Mouse (Mus musculus) hindbrain, embryonic 14.5 days (tissue): ENCODE data around the gene Tmem86b. TPM values are rescaled to one million over a fixed set of nuclear protein-coding genes. Genes with fewer than 3 reads are reported as not detected.
A peak's percentile ranks its signal among the peaks of the same experiment; 100 is the strongest.

Experiments used
- ATAC-seq: fragments of 200-750 bp; cut with Nextera tagmentation; 2 replicates; pipeline ENCODE4 v1.8.0; 2017; ENCODE audit warnings: moderate number of reproducible peaks, mild to moderate bottlenecking, moderate TSS enrichment, moderate library complexity; ENCODE audit not compliant: low FRiP score
- DNase-seq: peaks from one replicate; pipeline ENCODE4 v3.0.0-alpha.2; 2015; ENCODE audit warnings: low spot score
- H3K27ac ChIP-seq: fragments of 300-500 bp; sonication (generic); 2 replicates; pipeline ENCODE4 v1.5.1; 2014; ENCODE audit warnings: mild to moderate bottlenecking, moderate library complexity
- H3K27me3 ChIP-seq: fragments of 300-500 bp; sonication (generic); 2 replicates; pipeline ENCODE4 v1.6.1; 2014; ENCODE audit warnings: mild to moderate bottlenecking, low read length, mixed read lengths; ENCODE audit not compliant: control insufficient read depth, insufficient read depth
- H3K36me3 ChIP-seq: fragments of 300-500 bp; sonication (generic); replicated peaks from 2 replicates; pipeline ENCODE4 v1.6.1; 2014; ENCODE audit not compliant: control insufficient read depth, insufficient read depth
- H3K4me1 ChIP-seq: fragments of 300-500 bp; sonication (generic); replicated peaks from 2 replicates; pipeline ENCODE4 v1.6.1; 2014; ENCODE audit warnings: antibody characterized with exemption, low read length, mixed read lengths; ENCODE audit not compliant: control insufficient read depth, insufficient read depth
- H3K4me2 ChIP-seq: fragments of 300-500 bp; sonication (generic); replicated peaks from 2 replicates; pipeline ENCODE4 v1.6.1; 2014; ENCODE audit warnings: mild to moderate bottlenecking, moderate library complexity
- H3K4me3 ChIP-seq: fragments of 300-500 bp; sonication (generic); replicated peaks from 2 replicates; pipeline ENCODE4 v1.5.1; 2014; ENCODE audit warnings: mild to moderate bottlenecking, low read length
- H3K9ac ChIP-seq: fragments of 300-500 bp; sonication (generic); 2 replicates; pipeline ENCODE4 v1.6.1; 2014
- H3K9me3 ChIP-seq: fragments of 300-500 bp; sonication (generic); 2 replicates; pipeline ENCODE4 v1.6.1; 2016; ENCODE audit warnings: low read length; ENCODE audit not compliant: control insufficient read depth
- WGBS: fragments of 180-500 bp; shearing (Covaris S2); extraction: QIAGEN DNeasy Blood & Tissue Kit; methylation state at CpG from one replicate; pipeline ENCODE4 v1.1.7; 2014; 5-methylcytosine and 5-hydroxymethylcytosine counted together
- polyA plus RNA-seq: library from polyadenylated mRNA; unstranded; fragments of >200 nt; fragmentation: Nextera tagmentation; extraction: Ambion mirVana; gene quantifications from 2 replicates; pipeline ENCODE4 v1.2.1, GENCODE M21; 2014

Gene Tmem86b
- 2.0 and 2.7 TPM in 2 replicates for polyA plus RNA-seq

- ATAC-seq (no peak), DNase-seq (no peak)
- peaks cover 75% of the 10 kb centered on the region for H3K36me3 ChIP-seq
- H3K9ac ChIP-seq: no peak within 1 kb of the TSS
- no peak within 1 kb of the TSS for H3K27ac ChIP-seq
- H3K4me2 ChIP-seq: no peak within 1 kb of the TSS
- H3K27me3 ChIP-seq: no peaks in the 10 kb centered on the region
- WGBS: 90% methylated on average over 4 of the region's 4 CpGs
- H3K4me1 ChIP-seq: no peaks in the 10 kb centered on the region
- no peaks in the 10 kb centered on the region for H3K9me3 ChIP-seq
- no peak within 1 kb of the TSS for H3K4me3 ChIP-seq
Measured at GRCm38 (mm10) chr7:4631031-4631430, at the start of gene Tmem86b. Gene Tmem86b (minus strand): TSS chr7:4631422.

DNA sequence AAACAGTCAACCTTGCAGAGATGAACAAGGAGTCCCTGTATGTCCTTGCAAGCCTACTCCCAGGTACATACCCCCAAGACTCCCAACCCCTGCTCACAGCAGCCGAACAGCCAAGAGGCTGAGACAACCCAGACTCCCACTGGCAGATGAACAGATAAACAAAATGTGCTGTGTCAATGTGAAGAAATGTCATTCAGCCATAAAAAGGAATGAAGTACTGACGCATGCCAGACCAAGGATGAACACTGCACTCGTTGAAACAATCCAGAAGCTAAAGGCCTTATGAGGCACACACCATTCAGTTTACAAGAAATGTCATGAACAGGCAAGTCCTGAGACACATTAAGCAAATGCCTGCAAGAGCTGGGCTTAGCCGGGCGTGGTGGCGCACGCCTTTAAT is 44.0 kb upstream of the Tmem86b start:
- Histone ChIP-seq H3K27ac (no peak overlapping the region), H3K4me1 (no peaks in the 10 kb centered on the region), H3K9me3 (no peaks in the 10 kb centered on the region), H3K36me3 (peaks cover 70% of the 10 kb centered on the region), H3K4me3 (no peak overlapping the region), H3K4me2 (no peak overlapping the region), H3K9ac (no peak overlapping the region), H3K27me3 (no peaks in the 10 kb centered on the region)
- ATAC-seq: no peak
- WGBS: 95% methylated on average over 7 of the region's 7 CpGs
- no peak for DNase-seq

GRCm38 (mm10) chr7:4674114-4674731 is 43.0 kb upstream of the Tmem86b start:
- H3K4me3 ChIP-seq: no peak overlapping the region
- H3K27me3 ChIP-seq: no peaks in the 10 kb centered on the region
- 92% methylated on average over 12 of the region's 12 CpGs for WGBS
- H3K36me3 ChIP-seq: peaks cover 69% of the 10 kb centered on the region
- no peaks in the 10 kb centered on the region for H3K9me3 ChIP-seq
- no peak for ATAC-seq
- no peak for DNase-seq
- H3K4me1 ChIP-seq: no peaks in the 10 kb centered on the region
- H3K9ac ChIP-seq: no peak overlapping the region
- no peak overlapping the region for H3K4me2 ChIP-seq
- H3K27ac ChIP-seq: no peak overlapping the region

DNA sequence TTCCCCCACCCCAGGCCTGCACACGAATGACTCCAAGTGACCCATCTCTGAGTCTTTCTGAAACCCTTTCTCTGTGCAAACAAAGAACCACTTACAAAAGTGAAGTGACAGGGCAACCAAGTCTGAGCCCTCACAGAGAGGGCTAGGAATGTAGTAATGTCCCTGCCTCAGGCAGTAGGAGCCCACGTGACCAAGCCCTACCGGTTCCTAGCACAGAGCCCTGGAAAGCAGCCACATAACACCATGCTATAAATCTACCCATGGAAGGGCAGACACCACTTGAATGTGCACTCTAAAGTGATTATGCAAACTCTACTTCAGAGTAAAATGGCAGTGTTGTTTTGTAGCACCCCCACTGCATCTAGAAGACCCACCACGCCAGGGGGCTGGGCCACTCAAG is 40.7 kb upstream of the Tmem86b start:
- Histone ChIP-seq H3K36me3 (peaks cover 66% of the 10 kb centered on the region), H3K9me3 (no peaks in the 10 kb centered on the region), H3K27ac (no peak overlapping the region)

DNA sequence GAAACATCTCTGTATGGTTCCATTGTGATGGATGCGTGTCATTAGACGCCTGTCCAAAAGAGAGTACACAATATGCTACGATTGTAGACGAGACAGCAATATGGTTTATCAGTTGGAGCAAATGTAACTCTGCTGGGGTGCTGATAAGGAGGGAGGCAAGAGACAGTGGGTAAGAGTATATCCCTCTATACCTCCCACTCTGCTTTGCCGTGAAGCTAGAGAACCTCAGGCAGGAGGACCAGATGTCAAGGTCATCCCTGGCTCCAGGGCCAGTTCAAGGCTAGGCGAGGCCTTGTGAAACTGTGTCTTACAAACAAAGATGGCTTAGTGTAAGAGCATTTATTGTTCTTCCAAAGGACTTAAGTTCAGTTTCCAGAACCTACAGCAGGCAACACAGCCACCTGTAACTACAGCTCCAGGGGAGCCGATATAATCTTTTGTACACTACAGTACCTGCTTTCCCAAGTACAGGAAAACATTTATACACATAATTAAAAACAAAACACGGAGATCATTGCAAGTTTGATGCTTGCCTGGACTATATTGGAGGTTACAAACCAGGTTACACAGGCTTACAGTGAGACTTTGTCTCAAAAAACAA is 39.5 kb upstream of the Tmem86b start:
- 0 out of 2 replicates have a peak, but pooled peaks cover 3% of the 10 kb centered on the region for H3K9me3 ChIP-seq
- H3K4me3 ChIP-seq: no peak overlapping the region
- peaks cover 67% of the 10 kb centered on the region for H3K36me3 ChIP-seq
- H3K27me3 ChIP-seq: no peaks in the 10 kb centered on the region
- DNase-seq (no peak), ATAC-seq (no peak)
- WGBS: 92% methylated on average over 8 of the region's 8 CpGs
- no peak overlapping the region for H3K27ac ChIP-seq
- no peaks in the 10 kb centered on the region for H3K4me1 ChIP-seq
- H3K9ac ChIP-seq: no peak overlapping the region
- H3K4me2 ChIP-seq: no peak overlapping the region

More for the DNA sequence above, 40.7 kb upstream of the Tmem86b start:
- Histone ChIP-seq H3K27me3 (no peaks in the 10 kb centered on the region), H3K4me2 (no peak overlapping the region), H3K4me3 (no peak overlapping the region), H3K9ac (no peak overlapping the region), H3K4me1 (no peaks in the 10 kb centered on the region)
- DNase-seq (no peak), ATAC-seq (peak; percentile 62; the same call in 1 of the 2 replicates)
- 79% methylated on average over 4 of the region's 4 CpGs for WGBS

DNA sequence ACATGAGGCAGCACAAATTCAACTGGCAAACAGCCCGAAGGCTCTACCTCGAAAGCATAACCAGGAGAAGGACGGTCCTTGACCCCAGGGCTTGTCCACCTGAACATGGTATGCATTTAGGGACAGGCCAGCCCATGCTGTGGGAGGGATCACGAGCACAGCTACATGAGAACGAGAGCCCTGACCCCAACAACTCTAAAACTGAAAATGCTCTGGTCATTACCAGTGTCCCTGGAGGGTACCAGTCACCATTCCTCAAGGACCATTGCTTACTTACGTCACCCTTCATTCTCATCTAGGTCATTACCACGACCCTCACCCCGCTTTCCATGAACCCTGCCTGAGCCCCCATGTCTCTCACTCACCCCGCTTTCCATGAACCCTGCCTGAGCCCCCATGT is 37.9 kb upstream of the Tmem86b start:
- H3K4me1 ChIP-seq: no peaks in the 10 kb centered on the region
- no peak overlapping the region for H3K27ac ChIP-seq
- no peak overlapping the region for H3K9ac ChIP-seq
- H3K4me3 ChIP-seq: no peak overlapping the region
- no peak overlapping the region for H3K4me2 ChIP-seq
- ATAC-seq (no peak), DNase-seq (no peak)
- 99% methylated on average over 9 of the region's 9 CpGs for WGBS
- H3K36me3 ChIP-seq: peaks cover 56% of the 10 kb centered on the region
- H3K9me3 ChIP-seq: 0 out of 2 replicates have a peak, but pooled peaks cover 3% of the 10 kb centered on the region
- no peaks in the 10 kb centered on the region for H3K27me3 ChIP-seq

GRCm38 (mm10) chr7:4668506-4668905 is 37.3 kb upstream of the Tmem86b start:
- 0 out of 2 replicates have a peak, but pooled peaks cover 3% of the 10 kb centered on the region for H3K9me3 ChIP-seq
- no peak overlapping the region for H3K4me2 ChIP-seq
- DNase-seq (no peak), ATAC-seq (no peak)
- WGBS: 95% methylated on average over 8 of the region's 8 CpGs
- H3K9ac ChIP-seq: no peak overlapping the region
- H3K4me1 ChIP-seq: no peaks in the 10 kb centered on the region
- H3K4me3 ChIP-seq: no peak overlapping the region
- H3K27me3 ChIP-seq: no peaks in the 10 kb centered on the region
- peaks cover 55% of the 10 kb centered on the region for H3K36me3 ChIP-seq
- H3K27ac ChIP-seq: no peak overlapping the region

GRCm38 (mm10) chr7:4666871-4667270 is 35.6 kb upstream of the Tmem86b start:
- Histone ChIP-seq H3K4me3 (no peak overlapping the region), H3K27me3 (no peaks in the 10 kb centered on the region), H3K4me2 (no peak overlapping the region), H3K36me3 (peaks cover 64% of the 10 kb centered on the region), H3K9ac (no peak overlapping the region), H3K27ac (no peak overlapping the region), H3K9me3 (0 out of 2 replicates have a peak, but pooled peaks cover 3% of the 10 kb centered on the region), H3K4me1 (no peaks in the 10 kb centered on the region)
- DNase-seq (no peak), ATAC-seq (no peak)
- WGBS: 96% methylated on average over 5 of the region's 5 CpGs

DNA sequence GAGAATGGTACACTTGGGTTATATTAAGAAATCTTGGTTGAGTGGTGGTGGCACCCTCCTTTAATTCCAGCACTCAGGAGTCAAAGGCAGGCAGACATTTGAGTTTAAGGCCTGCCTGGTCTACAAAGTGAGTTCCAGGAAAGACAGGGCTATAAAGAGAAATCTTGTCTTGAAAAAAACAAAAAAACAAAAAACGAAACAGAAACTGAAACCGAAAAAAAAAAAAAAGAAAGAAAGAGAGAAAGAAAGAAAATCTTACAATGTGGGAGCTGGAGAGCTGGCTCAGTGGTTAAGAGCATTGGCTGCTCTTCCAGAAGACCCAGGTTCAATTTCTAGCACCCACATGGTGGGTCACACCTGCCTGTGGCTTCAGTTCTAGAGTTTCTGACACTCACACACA is 32.5 kb upstream of the Tmem86b start:
- no peak overlapping the region for H3K4me2 ChIP-seq
- H3K4me3 ChIP-seq: no peak overlapping the region
- H3K27me3 ChIP-seq: no peaks in the 10 kb centered on the region
- peaks cover 14% of the 10 kb centered on the region for H3K4me1 ChIP-seq
- 0 out of 2 replicates have a peak, but pooled peaks cover 3% of the 10 kb centered on the region for H3K9me3 ChIP-seq
- H3K27ac ChIP-seq: no peak overlapping the region
- no peak for ATAC-seq
- no peak for DNase-seq
- 98% methylated on average over 2 of the region's 2 CpGs for WGBS
- H3K9ac ChIP-seq: no peak overlapping the region
- peaks cover 42% of the 10 kb centered on the region for H3K36me3 ChIP-seq
